Mouse (Mus musculus) heart, adult 2 months (tissue): Measurements from ENCODE around the gene Tnrc18.

Experiments used
- CTCF ChIP-seq: fragments of 200-600 bp; IDR thresholded peaks from 2 replicates; pipeline ENCODE4 v1.8.1; 2022; ENCODE audit warnings: antibody characterized with exemption, mild to moderate bottlenecking, moderate library complexity
- EP300 ChIP-seq: fragments of 200-500 bp; IDR thresholded peaks from 2 replicates; pipeline ENCODE4 v1.6.1; 2011; ENCODE audit warnings: low read depth, low read length, control low read depth; ENCODE audit not compliant: insufficient read depth

DNA sequence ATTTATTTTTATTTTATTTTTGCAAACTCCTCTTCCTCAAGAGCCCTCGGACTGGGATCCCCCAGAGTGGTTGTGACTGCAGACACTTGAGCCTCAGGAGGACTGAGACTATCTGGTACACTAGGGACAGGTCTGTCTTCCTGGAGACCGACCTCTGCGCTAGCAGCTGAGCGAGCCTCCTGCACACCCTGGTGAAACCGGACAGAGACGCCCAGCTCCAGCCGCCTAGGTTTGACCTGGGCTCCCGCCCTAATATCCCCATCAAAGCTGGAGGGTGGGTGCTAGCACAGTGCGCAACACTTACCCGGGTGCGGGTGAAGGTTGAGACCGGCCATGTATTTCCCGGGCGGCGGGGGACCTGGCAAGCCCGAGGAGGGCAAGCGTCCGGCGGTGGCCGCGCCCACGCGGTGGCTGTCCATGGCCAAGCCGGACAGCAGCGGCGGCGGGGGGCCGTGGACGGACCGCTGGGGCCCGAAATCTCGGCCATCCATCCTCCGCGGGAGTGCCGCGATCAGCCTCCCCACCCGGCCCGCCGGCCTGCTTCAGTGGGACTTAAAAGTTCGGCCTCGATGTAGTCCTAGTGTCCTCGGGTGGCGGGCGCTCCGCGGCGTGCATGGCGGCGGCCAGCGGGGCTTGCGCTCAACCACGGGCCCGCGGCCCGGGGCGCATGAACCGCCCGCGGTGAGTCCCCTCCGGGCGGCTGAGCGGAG, 2.6 kb downstream of the Tnrc18 start:
- TF ChIP-seq CTCF (no peak), EP300 (no peak)
